ENCODE assay signal across 37 mouse cellular contexts in the genomic region with DNA sequence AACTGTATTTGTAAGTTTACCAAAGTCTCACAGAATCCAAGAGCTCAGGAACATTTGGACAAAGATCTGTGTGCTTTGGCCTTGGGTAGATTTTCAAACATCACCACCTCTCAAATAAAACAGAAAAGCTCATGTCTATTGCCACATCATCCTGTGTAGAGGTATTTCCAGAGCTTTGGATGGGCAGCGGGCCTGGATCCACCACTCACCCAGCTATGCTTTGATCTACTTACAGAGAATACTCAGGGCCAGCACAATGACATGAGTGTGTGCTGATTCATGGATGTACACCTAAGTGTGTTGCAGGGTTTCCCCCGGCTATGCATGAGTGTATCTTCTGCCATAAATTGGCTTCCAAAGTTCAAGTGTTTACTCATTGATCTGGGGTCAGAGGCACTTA. TPM values are rescaled to one million over a fixed set of nuclear protein-coding genes. Genes with fewer than 3 reads are reported as not detected.
"Had no signal": no experiment of that assay in that cellular context is flagged by ENCODE, and none has a peak within 500 bp of the region (broad histone marks: within the 10 kb centered on the region; RNA-seq: fewer than 3 reads in every experiment).

No protein-coding gene starts in this region.

RNA-seq across cellular contexts. Expression of gene Cyp2a5, which starts 8.3 kb away (rescaled TPM):
- total RNA-seq: left cerebral cortex, adult 2 months; left cerebral cortex, postnatal 10 days; left cerebral cortex, postnatal 14 days; left cerebral cortex, postnatal 25 days; left cerebral cortex, postnatal 36 days; left cerebral cortex, postnatal 4 days; megakaryocyte progenitor cell, adult 5-6 weeks; megakaryocyte, adult 5-6 weeks; megakaryocyte-erythroid progenitor cell, adult 5-6 weeks; monocyte, adult 5-6 weeks had no signal
- polyA plus RNA-seq: limb, embryonic 10.5 days; limb, embryonic 11.5 days; limb, embryonic 12.5 days; limb, embryonic 13.5 days; limb, embryonic 14.5 days; limb, embryonic 15.5 days; liver, embryonic 11.5 days; liver, embryonic 12.5 days; lung, embryonic 14.5 days; lung, embryonic 16.5 days; macrophage; midbrain, embryonic 10.5 days; midbrain, embryonic 11.5 days; midbrain, embryonic 12.5 days; myocyte; neural tube, embryonic 11.5 days had no signal

RNA-seq across cellular contexts. Expression of gene Cyp2g1, which starts 34.7 kb away (rescaled TPM):
- total RNA-seq: left cerebral cortex, adult 18-20 months; left cerebral cortex, adult 2 months; left cerebral cortex, adult 8-10 months; left cerebral cortex, postnatal 10 days; left cerebral cortex, postnatal 14 days; left cerebral cortex, postnatal 25 days; left cerebral cortex, postnatal 36 days; left cerebral cortex, postnatal 4 days; megakaryocyte progenitor cell, adult 5-6 weeks; megakaryocyte, adult 5-6 weeks; megakaryocyte-erythroid progenitor cell, adult 5-6 weeks; monocyte, adult 5-6 weeks had no signal
- polyA plus RNA-seq: limb, embryonic 10.5 days; limb, embryonic 11.5 days; limb, embryonic 12.5 days; limb, embryonic 13.5 days; limb, embryonic 14.5 days; limb, embryonic 15.5 days; liver, embryonic 11.5 days; liver, embryonic 12.5 days; liver, embryonic 13.5 days; liver, embryonic 14.5 days; liver, embryonic 15.5 days; lung, adult 2 months; lung, embryonic 14.5 days; lung, embryonic 15.5 days; lung, embryonic 16.5 days; macrophage; midbrain, embryonic 10.5 days; midbrain, embryonic 11.5 days; midbrain, embryonic 12.5 days; midbrain, embryonic 13.5 days; midbrain, embryonic 15.5 days; midbrain, embryonic 16.5 days; myocyte; neural tube, embryonic 11.5 days; neural tube, embryonic 12.5 days had no signal
